Mouse (Mus musculus): Measurements from ENCODE around the gene Abtb2. TPM values are rescaled to one million over a fixed set of nuclear protein-coding genes. Genes with fewer than 3 reads are reported as not detected.

Gene Abtb2
- total RNA-seq, 2 experiments from 2014 or later: 18.1 to 21.6 TPM

DNA sequence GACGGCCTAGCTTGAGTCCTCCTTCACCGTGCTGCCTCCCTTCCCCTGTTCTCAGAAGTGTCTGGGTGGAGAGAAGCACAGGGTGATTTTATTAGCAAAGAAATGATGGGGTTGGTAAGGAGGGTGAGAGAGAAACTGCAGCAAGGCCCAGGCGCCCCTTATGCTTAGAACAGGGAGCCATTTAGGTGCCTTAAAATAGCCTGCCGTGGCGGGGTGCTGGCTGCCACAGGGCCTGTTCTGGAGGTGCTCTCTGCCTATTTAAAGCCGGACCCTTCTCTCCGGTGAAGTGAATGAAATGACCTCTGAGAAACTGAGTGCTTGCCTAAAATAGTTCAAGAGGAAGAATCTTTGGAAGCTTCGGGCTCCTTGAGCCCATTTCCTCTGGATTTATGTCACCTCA lies 14.6 kb downstream of the Abtb2 start:
- DNase-seq: no peak
- intact Hi-C loops (cut with DNase I): no loop called here

DNA sequence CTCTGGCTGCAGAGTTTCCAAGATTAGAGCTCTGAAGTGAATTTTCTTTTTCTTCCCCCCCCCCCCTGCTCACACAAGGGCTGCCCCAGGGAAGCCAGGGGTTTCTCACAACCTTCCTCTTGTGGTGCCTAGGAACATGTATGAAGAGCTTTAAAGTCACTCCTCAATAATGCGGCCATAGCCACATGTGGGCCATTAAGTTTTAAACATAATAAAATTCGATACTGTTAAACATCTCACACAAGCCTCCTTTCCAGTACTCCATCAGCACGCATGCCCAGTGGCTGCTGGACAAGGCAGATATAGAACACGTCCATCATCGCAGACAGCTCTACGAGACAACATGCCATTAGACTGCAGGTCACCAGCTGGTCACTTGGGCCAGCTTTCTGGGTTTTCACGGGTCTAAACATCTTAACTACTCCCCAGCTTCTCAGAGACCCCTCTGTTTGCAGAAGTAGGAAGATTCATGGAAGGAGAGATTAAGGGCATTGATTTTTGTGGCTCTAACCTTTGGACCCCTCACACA lies 15.3 kb downstream of the Abtb2 start:
- no peak for DNase-seq

DNA sequence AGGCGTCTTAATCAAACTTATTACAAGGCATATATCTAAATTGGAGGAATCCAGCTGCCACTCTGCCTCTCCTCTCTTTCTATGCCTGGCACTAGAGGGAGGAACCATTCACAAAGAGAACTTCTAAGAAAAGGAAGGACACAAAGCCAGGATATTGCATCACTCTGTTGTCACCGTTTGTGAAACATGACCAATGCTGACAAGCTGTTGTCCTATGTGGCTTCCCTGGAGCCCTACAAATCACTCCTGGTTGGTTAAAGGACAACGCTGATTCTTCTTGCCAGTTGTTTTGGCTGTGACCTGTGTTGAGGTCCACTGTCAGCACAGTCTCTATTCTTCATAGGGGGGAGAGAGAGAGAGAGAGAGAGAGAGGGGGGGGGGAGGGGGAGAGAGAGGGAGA lies 17.2 kb downstream of the Abtb2 start:
- no peak for DNase-seq
- intact Hi-C loops (cut with DNase I): no loop called here

More for the DNA sequence above, 15.3 kb downstream of the Abtb2 start:
- intact Hi-C loops (cut with DNase I): no loop called here

DNA sequence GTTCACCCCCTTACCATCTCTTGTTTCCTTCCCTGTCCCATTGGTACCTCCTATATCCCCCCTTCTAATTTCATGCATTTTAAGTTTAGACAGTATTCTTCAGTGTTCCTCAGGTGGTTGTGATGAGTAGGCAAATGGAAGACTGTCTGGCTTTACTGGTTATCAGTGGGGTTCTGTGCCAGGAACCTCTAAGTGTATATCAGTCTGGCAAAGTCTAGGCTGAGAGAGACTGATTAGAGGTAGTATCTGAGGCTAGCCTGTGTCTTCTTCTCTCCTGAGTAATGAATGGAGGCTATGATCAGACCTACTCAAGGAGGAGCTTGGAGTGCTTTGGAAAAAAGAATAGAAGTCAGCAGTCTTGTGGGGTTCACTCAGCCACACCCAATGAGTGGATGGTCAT lies 18.0 kb downstream of the Abtb2 start:
- no peak for DNase-seq
- intact Hi-C loops (cut with DNase I): no loop called here

DNA sequence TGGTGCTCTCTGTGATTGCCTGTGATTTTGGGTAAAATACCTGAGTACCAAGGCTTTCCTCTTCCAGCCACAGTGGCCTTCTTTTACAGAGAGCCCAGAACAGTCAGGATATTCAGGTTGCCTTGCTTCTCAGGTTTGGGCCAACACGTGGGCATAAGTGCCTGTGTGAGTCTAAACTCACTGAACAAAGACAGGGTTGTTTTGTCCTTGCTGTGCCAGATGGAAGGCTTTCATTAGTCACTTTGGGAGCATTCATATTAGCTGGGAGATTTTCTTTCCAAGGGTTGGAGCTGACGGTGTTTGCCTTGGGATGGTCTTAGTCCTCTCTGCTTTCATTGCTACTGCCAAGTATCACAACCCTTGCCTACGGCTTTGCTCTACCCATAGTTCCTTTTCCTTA lies 20.3 kb downstream of the Abtb2 start:
- intact Hi-C loops (cut with DNase I): no loop called here
- DNase-seq: no peak

DNA sequence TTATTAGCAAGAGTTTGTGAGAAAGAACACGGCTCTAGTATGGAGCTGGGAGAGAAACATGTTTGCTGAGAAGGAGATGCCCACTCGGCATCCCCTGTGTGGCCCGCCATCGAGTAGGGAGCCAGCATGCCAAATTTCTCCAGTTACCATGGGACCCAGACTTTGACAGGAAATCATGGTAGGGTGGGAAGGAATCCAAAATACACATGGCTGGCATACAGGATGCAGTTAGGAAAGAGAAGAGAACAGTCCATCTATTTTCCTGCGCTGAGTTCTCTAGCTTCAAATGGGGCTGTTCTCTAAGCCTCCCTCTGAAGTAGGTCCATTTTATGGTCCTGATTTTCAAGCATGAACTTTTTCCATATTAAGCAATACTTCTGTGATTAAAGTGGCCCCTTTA lies 22.7 kb downstream of the Abtb2 start:
- DNase-seq: no peak
- intact Hi-C loops (cut with DNase I): no loop called here

DNA sequence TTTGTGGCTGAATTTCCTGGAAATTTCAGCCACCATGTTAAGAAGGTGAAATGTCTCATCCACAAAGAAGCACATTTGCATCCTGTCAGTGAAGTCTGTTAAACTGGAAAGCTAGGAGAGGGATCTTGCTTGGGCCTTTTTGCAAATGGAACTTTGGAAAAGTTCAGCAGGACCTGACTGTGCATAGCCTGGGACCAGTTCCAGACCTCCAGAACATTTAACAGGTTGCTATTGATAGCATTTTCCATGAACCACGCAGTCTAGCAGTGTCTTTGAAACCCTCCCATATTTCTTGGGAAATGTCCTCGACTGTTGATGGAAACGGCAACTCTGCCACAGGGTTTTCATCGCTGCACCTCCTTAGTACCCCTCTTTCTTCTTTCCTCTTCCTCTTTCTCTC lies 23.3 kb downstream of the Abtb2 start:
- intact Hi-C loops (cut with DNase I): no loop called here

DNA sequence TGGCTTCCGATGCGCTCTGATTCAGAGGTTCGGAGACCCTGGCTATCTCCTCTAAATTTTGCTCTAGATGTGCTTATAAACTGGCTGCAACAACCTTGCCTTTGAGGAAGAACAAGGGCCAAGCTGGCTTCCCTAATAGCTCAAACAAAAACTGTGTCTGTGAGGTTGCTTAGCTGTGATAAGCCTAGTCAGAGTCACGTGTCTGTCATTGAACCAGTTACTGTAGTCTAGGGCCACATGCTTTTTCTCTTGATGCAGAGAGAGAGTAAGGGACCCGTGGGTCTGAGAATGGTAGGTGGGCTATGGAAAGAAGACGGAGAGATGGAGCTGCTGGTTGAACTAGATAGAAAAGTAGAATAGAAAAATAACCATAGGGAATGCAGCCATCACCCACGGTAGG lies 24.5 kb downstream of the Abtb2 start:
- intact Hi-C loops (cut with DNase I): no loop called here
- no peak for DNase-seq

More for the DNA sequence above, 23.3 kb downstream of the Abtb2 start:
- no peak for DNase-seq

DNA sequence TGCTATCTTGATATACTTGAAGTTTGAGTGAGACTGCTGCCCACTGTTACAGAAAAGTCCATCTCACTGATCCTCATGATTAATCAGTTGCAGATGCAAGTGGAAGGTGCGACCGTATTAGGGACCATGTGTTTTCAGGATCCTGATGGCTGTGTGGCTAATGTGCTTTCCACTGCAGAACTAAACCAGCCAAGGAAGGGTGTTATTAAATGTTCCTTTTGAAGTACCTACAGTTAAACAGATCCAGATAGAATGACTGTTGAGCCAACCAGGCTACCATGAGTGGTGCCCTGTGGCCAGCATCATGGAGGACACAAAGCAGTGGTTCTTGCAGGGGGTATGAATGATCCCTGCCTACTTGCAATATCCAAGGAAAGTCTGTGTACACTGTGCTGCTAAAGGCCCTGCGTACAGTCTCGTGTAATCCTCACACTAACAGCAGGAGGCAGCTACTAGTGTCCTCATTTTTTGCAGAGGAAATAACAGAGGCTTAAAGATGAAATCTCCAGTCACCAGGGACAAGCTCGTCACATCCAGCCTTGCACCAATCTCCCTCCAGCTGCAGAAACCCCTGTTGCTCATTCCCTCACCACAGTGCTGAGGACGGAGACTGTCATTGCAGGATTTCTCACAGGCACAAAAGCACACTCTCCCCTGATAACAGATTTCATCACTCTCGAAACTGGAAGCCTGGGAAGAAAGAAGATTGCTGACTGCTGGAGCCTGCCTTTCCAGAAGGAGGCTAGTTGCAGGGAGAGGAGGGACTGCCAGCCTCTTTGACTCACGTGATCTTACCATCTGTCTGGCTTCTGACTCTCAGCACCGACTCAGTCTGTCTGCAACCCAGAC lies 25.9 kb downstream of the Abtb2 start:
- intact Hi-C loops (cut with DNase I): loop anchor here (2.0 kb wide), 1 partner anchor 25 kb away; the partner anchor contains the start of gene Abtb2
- peak in 1 of 2 experiments; percentile 34 for DNase-seq

DNA sequence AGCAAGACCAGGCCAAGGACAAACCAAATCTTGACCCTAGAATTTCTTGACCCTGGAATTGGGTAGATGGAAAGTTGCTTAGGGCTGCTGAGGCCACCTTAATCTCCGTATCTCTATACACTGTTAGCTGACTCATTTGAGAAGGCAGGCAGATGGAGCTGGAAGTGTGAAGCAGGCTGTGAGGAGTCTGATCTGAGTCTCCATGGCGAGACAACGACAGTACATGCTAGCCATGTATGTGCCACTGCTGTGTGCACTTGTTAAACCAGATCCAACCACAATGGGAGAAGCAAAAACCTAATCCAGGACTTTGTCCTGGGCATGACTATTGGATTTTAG lies 26.4 kb downstream of the Abtb2 start:
- DNase-seq: no peak
- intact Hi-C loops (cut with DNase I): loop anchor here (2.0 kb wide), 1 partner anchor 26 kb away; the partner anchor contains the start of gene Abtb2

DNA sequence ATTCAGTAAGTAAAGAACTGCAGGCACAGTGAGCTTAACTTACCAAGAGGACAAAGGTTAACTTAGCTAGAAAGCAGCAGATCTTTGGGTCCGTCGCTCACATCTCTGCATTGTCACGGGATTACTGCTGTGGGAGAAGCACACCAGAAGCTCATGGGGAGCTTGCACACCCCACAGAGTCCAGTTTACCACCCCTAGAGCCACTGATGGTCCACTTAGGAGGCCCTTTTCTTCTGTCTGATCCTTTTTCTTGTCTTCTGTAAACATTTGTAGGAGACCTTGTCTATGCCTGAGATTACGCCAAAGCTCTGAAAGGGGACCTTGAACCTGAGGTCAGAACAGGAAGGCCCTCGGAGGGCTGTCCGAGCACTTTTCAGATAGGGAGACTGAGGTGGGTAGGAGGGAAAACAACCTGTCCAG lies 28.5 kb downstream of the Abtb2 start:
- intact Hi-C loops (cut with DNase I): no loop called here
- no peak for DNase-seq

DNA sequence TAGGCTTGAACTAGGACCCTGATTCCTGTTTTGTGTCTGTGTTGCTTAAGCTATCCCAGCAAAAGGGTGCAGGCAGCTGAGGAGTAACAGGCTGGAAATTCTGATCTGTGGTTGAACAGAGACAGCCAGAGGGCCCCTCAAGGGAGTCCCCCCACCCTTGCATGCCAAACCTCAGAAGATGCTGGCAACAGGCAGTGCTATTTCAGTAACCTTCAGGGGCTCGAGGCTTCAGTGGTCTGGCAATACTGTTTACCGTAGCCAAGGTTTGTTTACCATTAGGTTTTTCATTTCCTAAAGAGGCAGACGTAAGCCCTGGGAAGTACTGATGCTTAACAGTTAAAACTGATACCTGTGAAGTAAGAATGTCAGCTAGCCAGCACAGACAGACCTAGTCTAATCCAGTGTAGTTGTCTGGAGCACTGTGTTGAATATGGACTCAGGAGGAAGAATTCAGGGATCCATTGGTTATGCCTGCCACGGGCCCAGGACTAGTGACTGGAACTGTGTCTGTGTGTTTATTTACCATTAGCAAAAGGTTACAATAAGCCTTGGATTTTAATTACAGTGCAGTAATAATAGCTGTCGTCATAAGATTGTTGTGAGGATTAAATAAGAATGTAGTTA lies 29.0 kb downstream of the Abtb2 start:
- intact Hi-C loops (cut with DNase I): no loop called here
- no peak for DNase-seq

DNA sequence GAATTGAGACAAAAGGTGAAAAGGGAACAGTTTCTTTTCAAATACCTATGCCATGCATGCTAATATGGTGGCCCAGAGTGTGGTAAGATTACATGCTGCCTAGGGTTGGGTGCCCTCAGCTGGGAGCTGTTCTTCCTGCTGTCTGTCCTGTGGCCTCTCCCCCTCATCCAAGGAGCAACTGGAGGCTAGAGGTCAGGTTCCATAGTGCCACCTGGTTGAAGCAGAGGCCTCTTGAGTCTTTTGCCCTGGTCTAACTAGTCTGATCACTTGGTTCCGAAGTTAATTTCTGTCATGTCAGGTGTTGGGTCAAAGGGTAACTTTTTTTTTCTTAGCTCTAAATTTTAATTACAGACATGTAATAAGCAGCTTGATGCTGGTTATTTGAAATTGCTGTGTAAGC lies 33.2 kb downstream of the Abtb2 start:
- intact Hi-C loops (cut with DNase I): no loop called here
- no peak for DNase-seq

DNA sequence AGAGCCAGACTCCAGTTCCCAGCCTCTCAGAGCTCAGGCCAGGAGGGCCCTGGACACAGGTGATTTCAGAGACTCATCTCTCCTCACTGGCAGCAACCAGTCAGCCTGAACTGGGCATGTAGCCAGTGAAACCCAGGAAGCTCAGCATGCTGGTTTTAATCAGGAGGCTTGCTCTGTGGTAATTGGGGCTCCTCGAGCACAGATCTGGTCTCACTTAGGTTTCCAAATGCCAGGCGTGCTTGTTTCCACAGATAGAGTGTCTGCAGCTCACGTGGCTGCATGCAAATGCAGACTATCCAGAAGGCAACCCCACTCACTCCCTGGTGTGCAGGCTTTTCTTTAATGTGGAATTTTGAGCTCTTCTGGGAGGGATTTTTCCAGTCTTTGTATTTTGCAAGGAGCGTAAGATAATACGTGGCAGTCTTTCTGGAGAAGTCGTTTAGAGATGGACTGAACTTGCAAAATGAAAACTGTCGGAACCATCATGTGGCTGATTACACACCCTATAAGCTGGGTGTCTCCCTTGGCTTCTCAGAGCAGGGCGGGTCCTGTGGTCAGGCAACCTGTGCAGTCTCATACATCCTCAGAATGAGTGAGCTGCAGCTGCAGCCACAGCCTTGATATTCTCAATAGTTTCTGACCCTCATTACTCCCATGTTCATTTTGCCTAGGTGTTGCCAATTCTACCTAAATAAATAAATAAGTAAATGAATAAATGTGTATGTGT lies 34.2 kb downstream of the Abtb2 start:
- intact Hi-C loops (cut with DNase I): no loop called here
- peak; percentile 41 to 69 for DNase-seq

DNA sequence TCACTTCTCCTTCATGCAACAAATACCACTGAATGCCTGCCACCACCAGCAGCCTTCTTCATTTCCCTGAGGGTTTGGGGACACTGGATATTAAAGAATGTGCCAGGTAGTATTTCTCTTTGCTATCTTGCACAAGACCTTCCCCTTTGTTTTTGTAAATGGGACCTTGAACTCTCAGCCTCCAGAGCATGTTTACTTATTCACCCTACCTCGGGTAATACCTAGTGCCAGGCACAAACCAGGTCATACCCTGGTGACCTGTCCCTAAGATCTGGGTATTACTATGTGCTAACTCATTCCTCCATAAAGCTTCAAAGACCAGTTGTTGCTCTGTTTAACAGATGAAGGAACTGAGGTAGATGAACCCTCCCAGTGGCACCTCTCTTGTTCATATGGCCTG lies 35.0 kb downstream of the Abtb2 start:
- no peak for DNase-seq
- intact Hi-C loops (cut with DNase I): no loop called here

DNA sequence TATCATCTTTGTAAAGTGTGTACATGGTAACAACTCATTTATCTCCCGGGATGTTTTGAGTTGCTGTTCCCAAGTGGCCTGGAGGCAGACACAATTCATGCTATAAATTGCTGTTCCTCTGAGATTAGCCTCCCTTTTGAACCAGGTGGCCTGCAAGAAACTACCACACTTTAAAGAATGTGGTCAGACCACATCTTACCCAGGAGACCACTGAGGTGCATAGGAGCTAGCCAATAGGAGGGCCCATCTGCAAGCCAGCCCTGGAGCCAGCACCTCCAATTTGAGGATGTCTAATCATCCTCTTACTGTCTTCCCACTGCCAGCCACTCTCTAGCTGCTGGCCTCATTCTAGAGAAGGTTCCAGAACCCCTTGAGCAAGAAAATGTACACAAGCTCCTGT lies 35.4 kb downstream of the Abtb2 start:
- intact Hi-C loops (cut with DNase I): no loop called here
- DNase-seq: no peak

DNA sequence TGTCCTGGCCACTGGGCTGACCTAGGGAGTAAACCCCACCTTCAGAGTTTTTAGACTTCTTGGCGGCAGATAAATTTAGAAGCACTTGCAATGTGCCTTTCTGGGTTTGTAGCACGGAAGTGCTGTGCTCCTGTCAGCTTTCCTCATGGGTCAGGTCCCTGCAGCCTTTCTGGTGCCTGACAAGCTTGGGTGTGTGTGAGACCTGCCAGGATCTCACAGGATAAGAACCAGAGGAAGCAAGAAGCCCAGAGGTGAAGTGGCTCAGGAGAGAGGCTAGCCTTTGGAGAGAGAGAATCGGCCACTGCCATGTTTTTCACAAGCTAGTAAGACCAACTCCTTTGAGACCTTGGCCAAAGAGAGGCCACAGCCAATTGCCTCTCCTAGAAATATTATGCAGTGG lies 37.1 kb downstream of the Abtb2 start:
- DNase-seq: no peak
- intact Hi-C loops (cut with DNase I): no loop called here

DNA sequence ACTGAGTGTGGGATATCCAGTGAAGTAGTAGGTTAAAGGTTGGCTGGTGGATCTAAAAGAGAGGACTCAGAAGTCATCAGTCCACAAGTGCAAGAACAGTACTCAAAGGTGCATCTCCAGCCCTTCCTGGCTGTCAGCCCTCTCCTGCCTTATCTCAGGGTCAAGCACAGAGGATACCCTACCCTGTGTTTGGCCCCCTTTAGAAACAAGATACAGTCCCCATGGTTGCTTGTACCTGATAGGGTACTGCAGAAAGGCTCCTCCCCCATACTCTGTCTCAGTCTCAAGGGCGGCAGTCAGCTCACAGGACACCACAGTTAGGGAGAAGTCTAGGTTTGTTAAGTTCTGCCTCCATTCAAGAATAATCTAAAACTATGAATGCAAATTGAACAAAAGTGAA lies 37.8 kb downstream of the Abtb2 start:
- intact Hi-C loops (cut with DNase I): no loop called here
- no peak for DNase-seq

DNA sequence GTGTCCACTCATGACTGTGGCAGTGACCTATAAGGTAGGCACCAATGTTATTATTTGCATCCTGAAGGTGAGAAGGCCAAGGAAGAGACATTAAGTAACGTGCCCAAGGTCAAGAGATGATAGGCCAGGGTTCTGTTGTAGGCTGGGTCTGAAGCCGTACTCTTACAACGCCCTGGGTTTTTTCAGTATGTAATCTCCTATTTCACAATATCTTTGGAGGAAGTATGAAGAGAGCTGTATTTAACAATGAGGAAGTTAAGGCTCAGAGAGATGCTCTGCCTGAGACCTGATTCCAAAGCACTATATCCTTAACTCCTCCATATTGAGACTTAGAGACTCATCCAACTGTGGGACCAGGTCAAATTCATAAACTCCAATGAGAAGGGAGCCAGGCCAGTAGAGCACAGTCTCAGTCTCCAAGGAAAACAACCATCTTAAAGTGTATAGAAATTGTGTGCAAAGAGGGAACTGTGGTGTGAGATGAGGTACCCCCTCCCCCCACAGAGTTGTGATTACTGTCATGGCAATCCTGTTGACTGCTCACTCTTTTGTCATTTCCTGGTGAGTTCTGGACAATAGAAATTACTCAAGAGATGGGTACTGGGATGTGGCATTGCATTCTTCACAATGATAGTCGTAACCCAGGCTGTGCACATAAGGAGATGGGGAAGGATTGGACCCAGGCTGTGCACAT lies 39.8 kb downstream of the Abtb2 start:
- DNase-seq: no peak
- intact Hi-C loops (cut with DNase I): no loop called here

DNA sequence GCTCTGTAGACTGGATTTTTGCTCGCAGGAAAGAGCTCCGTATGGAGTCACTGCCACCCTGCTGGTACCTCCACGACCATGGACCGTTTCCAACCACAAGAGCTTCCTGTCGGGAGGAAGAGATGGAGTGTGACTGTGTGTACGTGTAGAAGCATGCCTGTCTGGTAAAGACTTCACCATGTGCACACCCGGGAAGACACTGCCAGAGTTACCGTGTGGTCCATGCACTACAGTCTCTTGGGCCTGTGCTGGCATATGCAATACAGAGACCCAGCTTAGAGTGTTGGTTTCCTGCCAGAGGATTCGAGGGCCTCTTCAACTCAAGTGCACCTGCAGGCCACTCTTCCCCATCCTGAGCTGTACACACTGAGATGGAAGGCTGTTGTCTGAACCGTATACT lies 41.8 kb downstream of the Abtb2 start:
- no peak for DNase-seq
- intact Hi-C loops (cut with DNase I): no loop called here

DNA sequence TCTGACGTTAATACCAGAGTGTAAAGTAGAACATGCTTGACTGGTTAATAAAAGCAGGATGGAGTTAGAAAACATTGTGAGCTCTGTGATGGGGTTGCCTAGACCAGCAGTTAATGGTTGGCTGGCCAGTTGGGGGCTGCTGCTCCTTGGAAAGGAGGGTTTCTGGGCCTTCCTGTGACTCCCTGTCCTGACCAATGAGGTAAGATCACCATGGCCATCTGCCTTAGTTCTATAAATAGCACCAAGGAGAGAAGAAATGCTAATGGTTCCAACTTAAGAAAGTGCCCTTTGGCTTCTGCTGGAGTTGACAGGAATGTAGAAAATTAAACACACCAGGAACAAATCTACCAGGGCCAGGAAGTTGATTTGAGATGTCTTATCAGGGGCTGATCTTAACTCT lies 42.8 kb downstream of the Abtb2 start:
- no peak for DNase-seq
- intact Hi-C loops (cut with DNase I): no loop called here

Data from heart, postnatal 14 days (tissue).